Mouse (Mus musculus) testis, adult 2 months (tissue): ENCODE measurements at regions not wholly inside any gene's neighbourhood (a gene's known extent, or its start where the extent isn't known, plus 50 kb on each side); places are given as distances from the start of the nearest gene placed in this dataset.

Source experiments
- CTCF ChIP-seq: fragments of 200-500 bp; IDR thresholded peaks from 2 replicates; pipeline ENCODE4 v1.5.1; 2012; ENCODE audit warnings: low read depth, mild to moderate bottlenecking, inconsistent platforms, low read length, moderate library complexity; ENCODE audit not compliant: control insufficient read depth, insufficient read depth, insufficient replicate concordance
- POLR2A ChIP-seq: fragments of 200-500 bp; IDR thresholded peaks from 2 replicates; pipeline ENCODE4 v1.6.1; 2012; ENCODE audit warnings: low read depth, mild to moderate bottlenecking, inconsistent platforms, low read length, moderate library complexity; ENCODE audit not compliant: control insufficient read depth

GRCm38 (mm10) chr15:64586776-64587175 is 230.7 kb upstream of the Gm21798 start:
- TF ChIP-seq POLR2A: no peak
- no peak for TF ChIP-seq CTCF
